Mouse (Mus musculus) embryonic fibroblast, embryonic 13.5 days (primary cell): ENCODE measurements around the gene Hnf1a.

Experiments
- CTCF ChIP-seq: IDR thresholded peaks from 2 replicates; pipeline ENCODE4 v1.5.1; 2011; ENCODE audit warnings: mild to moderate bottlenecking, control low read depth, low read length, moderate library complexity, borderline replicate concordance; ENCODE audit not compliant: insufficient read depth
- POLR2A ChIP-seq: IDR thresholded peaks from 2 replicates; pipeline ENCODE4 v1.6.1; 2011; ENCODE audit warnings: low read depth, mild to moderate bottlenecking, control low read depth, low read length, moderate library complexity

GRCm38 (mm10) chr5:114933206-114933605 lies 37.7 kb downstream of the Hnf1a start:
- no peak for TF ChIP-seq CTCF
- no peak for TF ChIP-seq POLR2A
